Mouse (Mus musculus) MEL (cell line): ENCODE data around the gene Pigq. TPM values are rescaled to one million over a fixed set of nuclear protein-coding genes. Genes with fewer than 3 reads are reported as not detected.

ENCODE experiments used
- DNase-seq: peaks from one replicate; pipeline ENCODE4 v3.0.0; 2011; ENCODE audit warnings: low read depth, low spot score
- H3K27ac ChIP-seq: 2 replicates; pipeline ENCODE4 v1.5.1; 2012; ENCODE audit warnings: low read depth, mild to moderate bottlenecking, control low read depth, low read length, moderate library complexity; ENCODE audit not compliant: control insufficient read depth
- H3K27me3 ChIP-seq, 2 experiments: fragments of 150-350 bp in 1 of 2; sonication (generic) in 1 of 2; 2 replicates each; pipeline ENCODE4 v1.6.1; 2012; ENCODE audit warnings: low read length in 2 of 2, mild to moderate bottlenecking in 2 of 2, improper control_type of control experiment in 1 of 2, moderate library complexity in 1 of 2; ENCODE audit not compliant: insufficient read depth in 2 of 2, control insufficient read depth in 1 of 2
- H3K36me3 ChIP-seq, 2 experiments: 2 replicates each; pipeline ENCODE4 v1.6.1; 2012 to 2014; ENCODE audit warnings: low read length in 2 of 2, improper control_type of control experiment in 1 of 2, inconsistent platforms in 1 of 2, mild to moderate bottlenecking in 1 of 2; ENCODE audit not compliant: insufficient read depth in 2 of 2, control insufficient read depth in 1 of 2
- H3K4me1 ChIP-seq, 2 experiments: fragments of 150-350 bp in 1 of 2; sonication (generic) in 1 of 2; 2 replicates each; pipeline ENCODE4 v1.6.1; 2012; ENCODE audit warnings: low read length in 2 of 2, improper control_type of control experiment in 1 of 2, mild to moderate bottlenecking in 1 of 2; ENCODE audit not compliant: insufficient read depth in 2 of 2, control insufficient read depth in 1 of 2
- H3K4me3 ChIP-seq, 2 experiments: fragments of 150-350 bp in 1 of 2; sonication (generic) in 1 of 2; 2 replicates each; pipeline ENCODE4 v1.5.1; 2012; ENCODE audit warnings: low read depth in 2 of 2, low read length in 2 of 2, mild to moderate bottlenecking in 2 of 2, moderate library complexity in 2 of 2, control low read depth in 1 of 2, improper control_type of control experiment in 1 of 2; ENCODE audit not compliant: control insufficient read depth in 1 of 2, insufficient read depth in 1 of 2
- H3K79me2 ChIP-seq: 2 replicates; pipeline ENCODE4 v1.6.1; 2012; ENCODE audit warnings: mild to moderate bottlenecking, low read length, moderate library complexity; ENCODE audit not compliant: control insufficient read depth, poor library complexity, insufficient read depth
- H3K9ac ChIP-seq: 2 replicates; pipeline ENCODE4 v1.6.1; 2012; ENCODE audit warnings: low read depth, mild to moderate bottlenecking, control low read depth, low read length, moderate library complexity; ENCODE audit not compliant: control insufficient read depth, poor library complexity, severe bottlenecking
- H3K9me3 ChIP-seq: fragments of 150-350 bp; sonication (generic); replicated peaks from 2 replicates; pipeline ENCODE4 v1.6.1; 2012; ENCODE audit warnings: mild to moderate bottlenecking, low read length, improper control_type of control experiment, moderate library complexity; ENCODE audit not compliant: insufficient read depth
- CTCF ChIP-seq, 3 experiments: IDR thresholded peaks in 2 of 3; conservative IDR thresholded peaks in 1 of 3; 2 replicates each; pipeline ENCODE4 v1.5.1; 2011 to 2012; ENCODE audit warnings: low read length in 3 of 3, low read depth in 2 of 3, mild to moderate bottlenecking in 2 of 3, improper control_type of control experiment in 1 of 3, inconsistent platforms in 1 of 3, mixed read lengths in 1 of 3, moderate library complexity in 1 of 3; ENCODE audit not compliant: control insufficient read depth in 1 of 3, insufficient read depth in 1 of 3, poor library complexity in 1 of 3, severe bottlenecking in 1 of 3
- E2F4 ChIP-seq: IDR thresholded peaks from 2 replicates; pipeline ENCODE4 v1.6.1; 2011; ENCODE audit warnings: low read depth, low read length, improper control_type of control experiment, borderline replicate concordance
- ELF1 ChIP-seq: IDR thresholded peaks from 2 replicates; pipeline ENCODE4 v1.6.1; 2014; ENCODE audit warnings: low read depth, mild to moderate bottlenecking, inconsistent platforms, low read length, improper control_type of control experiment, moderate library complexity
- KAT2A ChIP-seq: conservative IDR thresholded peaks from 2 replicates; pipeline ENCODE4 v1.6.1; 2012; ENCODE audit warnings: low read depth, low read length, improper control_type of control experiment, inconsistent platforms
- MAZ ChIP-seq: IDR thresholded peaks from 2 replicates; pipeline ENCODE4 v1.6.1; 2012; ENCODE audit warnings: low read depth, mild to moderate bottlenecking, inconsistent platforms, low read length, improper control_type of control experiment
- MEF2A ChIP-seq: IDR thresholded peaks from 2 replicates; pipeline ENCODE4 v1.6.1; 2014; ENCODE audit warnings: low read depth, mild to moderate bottlenecking, inconsistent platforms, low read length, improper control_type of control experiment; ENCODE audit not compliant: poor library complexity, insufficient replicate concordance, severe bottlenecking; ENCODE audit errors: extremely low read depth
- MXI1 ChIP-seq: IDR thresholded peaks from 2 replicates; pipeline ENCODE4 v1.6.1; 2011; ENCODE audit warnings: mild to moderate bottlenecking, low read depth, low read length, improper control_type of control experiment
- MYB ChIP-seq: IDR thresholded peaks from 2 replicates; pipeline ENCODE4 v1.6.1; 2011; ENCODE audit warnings: mild to moderate bottlenecking, low read depth, low read length, improper control_type of control experiment
- MYC ChIP-seq: IDR thresholded peaks from 2 replicates; pipeline ENCODE4 v1.6.1; 2011; ENCODE audit warnings: low read depth, mild to moderate bottlenecking, low read length, improper control_type of control experiment, moderate library complexity
- POLR2A ChIP-seq, 2 experiments: IDR thresholded peaks; 2 replicates each; pipeline ENCODE4 v1.6.1; 2011 to 2012; ENCODE audit warnings: low read length in 2 of 2, mild to moderate bottlenecking in 2 of 2, control low read depth in 1 of 2, improper control_type of control experiment in 1 of 2, low read depth in 1 of 2, moderate library complexity in 1 of 2; ENCODE audit not compliant: control insufficient read depth in 1 of 2, insufficient read depth in 1 of 2, poor library complexity in 1 of 2
- POLR2AphosphoS5 ChIP-seq: IDR thresholded peaks from 2 replicates; pipeline ENCODE4 v1.6.1; 2012; ENCODE audit warnings: low read depth, borderline replicate concordance, mild to moderate bottlenecking, inconsistent platforms, low read length, moderate library complexity, mixed read lengths
- RAD21 ChIP-seq: IDR thresholded peaks from 2 replicates; pipeline ENCODE4 v1.6.1; 2011; ENCODE audit warnings: mild to moderate bottlenecking, low read depth, low read length, improper control_type of control experiment
- RCOR1 ChIP-seq: IDR thresholded peaks from 2 replicates; pipeline ENCODE4 v1.6.1; 2012; ENCODE audit warnings: low read depth, mild to moderate bottlenecking, inconsistent platforms, low read length, improper control_type of control experiment
- SIN3A ChIP-seq: IDR thresholded peaks from 2 replicates; pipeline ENCODE4 v1.6.1; 2012; ENCODE audit warnings: low read length, improper control_type of control experiment, inconsistent platforms
- SMC3 ChIP-seq: IDR thresholded peaks from 2 replicates; pipeline ENCODE4 v1.6.1; 2011; ENCODE audit warnings: low read depth, low read length, improper control_type of control experiment
- TBP ChIP-seq: IDR thresholded peaks from 2 replicates; pipeline ENCODE4 v1.8.0; 2011; ENCODE audit warnings: low read depth, low read length, improper control_type of control experiment
- TCF12 ChIP-seq: IDR thresholded peaks from 2 replicates; pipeline ENCODE4 v1.6.1; 2014; ENCODE audit warnings: low read depth, mild to moderate bottlenecking, inconsistent platforms, low read length, improper control_type of control experiment, moderate library complexity
- USF2 ChIP-seq, 2 experiments: IDR thresholded peaks; 2 replicates each; pipeline ENCODE4 v1.6.1; 2011 to 2012; ENCODE audit warnings: improper control_type of control experiment in 2 of 2, low read length in 2 of 2, borderline replicate concordance in 1 of 2, inconsistent platforms in 1 of 2, low read depth in 1 of 2, mild to moderate bottlenecking in 1 of 2; ENCODE audit not compliant: insufficient read depth in 1 of 2
- ZKSCAN1 ChIP-seq: IDR thresholded peaks from 2 replicates; pipeline ENCODE4 v1.6.1; 2012; ENCODE audit warnings: low read depth, mild to moderate bottlenecking, inconsistent platforms, low read length, improper control_type of control experiment, moderate library complexity
- ZMIZ1 ChIP-seq: IDR thresholded peaks from 2 replicates; pipeline ENCODE4 v1.6.1; 2012; ENCODE audit warnings: low read depth, mild to moderate bottlenecking, inconsistent platforms, low read length, improper control_type of control experiment, moderate library complexity
- polyA plus RNA-seq, 2 experiments: library from polyadenylated mRNA; stranded (reverse) in 1 of 2; unstranded in 1 of 2; fragments of >175 nt in 1 of 2; fragments of >200 nt in 1 of 2; gene quantifications; 2 replicates each; pipeline versions ENCODE4 v1.2.1 to v1.2.4; 2012; ENCODE audit warnings: low replicate concordance in 2 of 2, low read depth in 1 of 2; ENCODE audit not compliant: insufficient read length in 2 of 2, insufficient read depth in 1 of 2, missing spikeins in 1 of 2
- total RNA-seq: library from RNA; depleted of rRNA; stranded (reverse); fragments of 300-350 nt; gene quantifications from 2 replicates; pipeline ENCODE4 v1.2.3, GENCODE M21; 2012

The Pigq gene
- total and polyA plus RNA-seq, 3 experiments, result 67.8 to 825 (median 193) TPM

GRCm38 (mm10) chr17:25911816-25912215 lies 32.9 kb downstream of the Pigq start:
- H3K27me3 ChIP-seq, result no peaks in the 10 kb centered on the region
- H3K4me3 ChIP-seq, result no peak overlapping the region
- no peak for TF ChIP-seq RAD21
- no peak for TF ChIP-seq MEF2A
- no peak for TF ChIP-seq ZMIZ1
- TF ChIP-seq POLR2AphosphoS5, result no peak
- TF ChIP-seq CTCF (IDR thresholded peaks at IDR 0.05 in 2 of 3, conservative IDR thresholded peaks at IDR 0.05 in 1 of 3; ENCODE audit: control insufficient read depth in 1 of 3, insufficient read depth in 1 of 3, low read depth in 2 of 3, low read length in 3 of 3, poor library complexity in 1 of 3, severe bottlenecking in 1 of 3), result no peak
- TF ChIP-seq MYB, result no peak
- no peak for TF ChIP-seq ZKSCAN1
- no peak for TF ChIP-seq SIN3A
- TF ChIP-seq USF2 (IDR thresholded peaks at IDR 0.05; ENCODE audit: borderline replicate concordance in 1 of 2, insufficient read depth in 1 of 2, low read depth in 1 of 2, low read length in 2 of 2), result no peak
- TF ChIP-seq POLR2A (IDR thresholded peaks at IDR 0.05; ENCODE audit: control insufficient read depth in 1 of 2, insufficient read depth in 1 of 2, low read depth in 1 of 2, low read length in 2 of 2, poor library complexity in 1 of 2), result no peak
- no peak for TF ChIP-seq MAZ
- no peak for TF ChIP-seq KAT2A
- no peak for TF ChIP-seq MXI1
- no peak overlapping the region for H3K9ac ChIP-seq
- H3K27ac ChIP-seq, result no peak overlapping the region
- DNase-seq, result no peak
- H3K4me1 ChIP-seq, result peaks cover 3 to 19% of the 10 kb centered on the region in 2 experiments
- peaks cover 15% of the 10 kb centered on the region; the same call in 1 of the 2 replicates for H3K79me2 ChIP-seq
- peaks cover 0 to 16% of the 10 kb centered on the region in 2 experiments; a peak in 2 of 4 replicates for H3K36me3 ChIP-seq
- H3K9me3 ChIP-seq, result no peaks in the 10 kb centered on the region

- H3K9me3 ChIP-seq, result no peaks in the 10 kb centered on the region
- H3K36me3 ChIP-seq, result no peaks in the 10 kb centered on the region
- H3K79me2 ChIP-seq, result peaks cover 8% of the 10 kb centered on the region; the same call in 1 of the 2 replicates
- DNase-seq, result no peak
- H3K4me1 ChIP-seq, result no peaks in the 10 kb centered on the region
- H3K9ac ChIP-seq, result no peak overlapping the region
- H3K4me3 ChIP-seq, result no peak overlapping the region
- H3K27me3 ChIP-seq, result no peaks in the 10 kb centered on the region
- no peak overlapping the region for H3K27ac ChIP-seq
- TF ChIP-seq MYC (no peak), RCOR1 (no peak), USF2 (IDR thresholded peaks at IDR 0.05; ENCODE audit: borderline replicate concordance in 1 of 2, insufficient read depth in 1 of 2, low read depth in 1 of 2, low read length in 2 of 2) (no peak), POLR2AphosphoS5 (no peak), SMC3 (no peak), TBP (no peak), POLR2A (IDR thresholded peaks at IDR 0.05; ENCODE audit: control insufficient read depth in 1 of 2, insufficient read depth in 1 of 2, low read depth in 1 of 2, low read length in 2 of 2, poor library complexity in 1 of 2) (no peak), RAD21 (no peak), TCF12 (no peak), E2F4 (no peak), CTCF (IDR thresholded peaks at IDR 0.05 in 2 of 3, conservative IDR thresholded peaks at IDR 0.05 in 1 of 3; ENCODE audit: control insufficient read depth in 1 of 3, insufficient read depth in 1 of 3, low read depth in 2 of 3, low read length in 3 of 3, poor library complexity in 1 of 3, severe bottlenecking in 1 of 3) (no peak), ELF1 (no peak)
These were observed 37.1 kb downstream of the Pigq start for GRCm38 (mm10) chr17:25907640-25908039.
